Mouse (Mus musculus) cerebellum, adult 8-10 months (tissue): ENCODE results near the gene Vars2.

Experiments used
- DNase-seq: peaks from one replicate; pipeline ENCODE4 v3.0.0; 2022

Gene Vars2

GRCm38 (mm10) chr17:35691811-35692210 is 24.4 kb upstream of the Vars2 start:
- DNase-seq = no peak

GRCm38 (mm10) chr17:35689936-35690645 is 22.7 kb upstream of the Vars2 start:
- no peak for DNase-seq

GRCm38 (mm10) chr17:35688347-35689175 is 21.2 kb upstream of the Vars2 start:
- DNase-seq = no peak

- DNase-seq = no peak
Observed at GRCm38 (mm10) chr17:35685061-35685460, 17.7 kb upstream of the Vars2 start.

GRCm38 (mm10) chr17:35681986-35682385 is 14.6 kb upstream of the Vars2 start:
- no peak for DNase-seq

GRCm38 (mm10) chr17:35680591-35680990 is 13.2 kb upstream of the Vars2 start:
- no peak for DNase-seq

- DNase-seq = peak; percentile 89
Observed at GRCm38 (mm10) chr17:35673416-35674035, 6.1 kb upstream of the Vars2 start, which contains the start of gene Gtf2h4. Gtf2h4 (minus strand) TSS chr17:35673739.

GRCm38 (mm10) chr17:35672527-35672926 is 5.1 kb upstream of the Vars2 start:
- no peak for DNase-seq

GRCm38 (mm10) chr17:35671846-35672245 is 4.5 kb upstream of the Vars2 start:
- no peak for DNase-seq

GRCm38 (mm10) chr17:35669731-35670130 is 2.3 kb upstream of the Vars2 start:
- no peak for DNase-seq

GRCm38 (mm10) chr17:35666851-35667256 is 538 bp downstream of the Vars2 start:
- DNase-seq = no peak

GRCm38 (mm10) chr17:35665957-35666515 is 1.4 kb downstream of the Vars2 start:
- DNase-seq = no peak

- DNase-seq = no peak
Observed at GRCm38 (mm10) chr17:35653086-35653485, 14.3 kb downstream of the Vars2 start.

GRCm38 (mm10) chr17:35649429-35649828 is 18.0 kb downstream of the Vars2 start:
- DNase-seq = no peak

GRCm38 (mm10) chr17:35643609-35644236 is 23.7 kb downstream of the Vars2 start, which contains the start of gene Mucl3:
Mucl3 (minus strand) TSS chr17:35643695.
- no peak for DNase-seq

GRCm38 (mm10) chr17:35639352-35639751 is 28.0 kb downstream of the Vars2 start:
- DNase-seq = no peak

- DNase-seq = peak; percentile 27
Observed at GRCm38 (mm10) chr17:35638475-35639190, 28.8 kb downstream of the Vars2 start.

- peak; percentile 25 for DNase-seq
Observed at GRCm38 (mm10) chr17:35636363-35636762, 31.0 kb downstream of the Vars2 start.

- DNase-seq = peak; percentile 80
Observed at GRCm38 (mm10) chr17:35635699-35636111, 31.7 kb downstream of the Vars2 start.

GRCm38 (mm10) chr17:35635202-35635601 is 32.2 kb downstream of the Vars2 start:
- no peak for DNase-seq

GRCm38 (mm10) chr17:35633992-35634391 is 33.4 kb downstream of the Vars2 start:
- no peak for DNase-seq

GRCm38 (mm10) chr17:35626537-35626936 is 40.9 kb downstream of the Vars2 start, which contains the start of gene Gm9573:
Gm9573 (minus strand) TSS chr17:35626637.
- DNase-seq = no peak
